Mouse (Mus musculus) A20 (cell line): Measurements from ENCODE around the gene Pfkl.

ENCODE experiments used
- DNase-seq: peaks from one replicate; pipeline ENCODE4 v3.0.0-alpha.2; 2011; ENCODE audit warnings: low read depth, low spot score

The Pfkl gene

DNA sequence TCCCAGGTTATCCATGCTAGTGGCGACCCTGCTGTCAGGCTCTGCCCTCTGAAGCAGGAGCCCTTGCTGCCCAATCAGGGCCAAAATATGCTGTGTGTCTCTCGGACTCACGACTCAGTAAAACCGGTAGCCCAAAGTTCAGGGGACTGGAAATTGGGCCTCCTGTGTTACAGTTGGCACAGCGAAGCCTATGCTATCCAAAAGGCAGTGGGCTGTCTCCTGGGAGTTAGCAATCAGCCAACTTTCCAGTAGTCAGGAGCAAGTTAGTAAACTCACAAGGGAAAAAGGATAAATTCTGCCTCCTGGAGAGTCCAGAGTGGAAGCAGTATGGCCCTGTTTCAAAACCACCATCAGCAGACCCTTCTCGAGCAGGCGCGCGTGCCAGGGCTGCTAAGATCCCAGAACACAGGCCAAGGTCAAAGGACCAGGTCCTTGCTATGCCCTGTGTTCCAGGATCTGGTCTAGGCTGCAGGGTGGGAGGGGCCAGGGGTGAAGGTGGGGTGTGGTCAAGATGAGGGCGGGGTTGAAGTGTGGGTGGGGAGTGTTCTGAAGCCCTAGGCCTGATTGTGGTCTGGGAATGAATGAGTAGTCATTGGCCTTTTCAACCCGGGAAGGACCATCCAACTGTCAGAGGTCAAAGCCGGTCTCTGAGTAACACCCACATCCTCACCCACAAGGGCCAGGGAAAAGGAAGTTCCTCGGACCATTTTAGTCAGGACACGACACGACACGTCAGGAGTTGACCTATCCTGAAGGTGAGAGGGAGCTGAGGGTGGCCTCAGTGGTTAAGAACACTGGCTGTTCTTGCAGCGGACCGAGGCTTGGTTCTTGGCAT is 3.0 kb upstream of the Pfkl start:
- DNase-seq, result no peak

DNA sequence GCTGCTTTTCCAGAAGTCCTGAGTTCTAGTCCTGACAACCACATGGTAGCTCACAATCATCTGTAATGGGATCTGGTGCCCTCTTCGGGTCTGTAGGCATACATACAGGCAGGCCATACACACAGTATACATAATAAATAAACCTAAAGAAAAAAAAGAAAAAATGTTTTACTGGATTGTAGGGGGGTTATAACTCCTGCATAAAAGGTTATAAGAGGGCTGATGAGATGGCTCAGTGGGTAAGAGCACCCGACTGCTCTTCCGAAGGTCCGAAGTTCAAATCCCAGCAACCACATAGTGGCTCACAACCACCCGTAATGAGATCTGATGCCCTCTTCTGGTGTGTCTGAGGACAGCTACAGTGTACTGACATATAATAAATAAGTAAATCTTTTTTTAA is 1.2 kb upstream of the Pfkl start:
- peak; percentile 42 for DNase-seq

DNA sequence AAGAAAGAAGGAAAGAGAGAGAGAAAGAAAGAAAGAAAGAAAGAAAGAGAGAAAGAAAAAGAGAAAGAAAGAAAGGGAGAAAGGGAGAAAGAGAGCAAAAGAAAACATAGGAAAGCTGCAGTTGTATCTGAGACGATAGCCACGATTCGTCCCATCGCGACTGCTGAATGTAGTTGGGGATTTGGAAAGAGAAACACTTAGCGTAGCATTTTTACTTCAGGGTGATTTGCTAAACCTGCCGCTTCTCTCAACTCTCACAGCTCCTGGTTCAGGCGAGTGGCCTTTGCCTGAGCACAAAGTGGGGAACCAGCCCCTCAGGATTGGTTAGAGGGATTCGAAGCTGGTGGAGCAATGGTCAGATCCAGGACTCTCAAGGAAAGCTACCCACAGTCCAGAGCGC is 452 bp upstream of the Pfkl start:
- DNase-seq, result peak; percentile 49

DNA sequence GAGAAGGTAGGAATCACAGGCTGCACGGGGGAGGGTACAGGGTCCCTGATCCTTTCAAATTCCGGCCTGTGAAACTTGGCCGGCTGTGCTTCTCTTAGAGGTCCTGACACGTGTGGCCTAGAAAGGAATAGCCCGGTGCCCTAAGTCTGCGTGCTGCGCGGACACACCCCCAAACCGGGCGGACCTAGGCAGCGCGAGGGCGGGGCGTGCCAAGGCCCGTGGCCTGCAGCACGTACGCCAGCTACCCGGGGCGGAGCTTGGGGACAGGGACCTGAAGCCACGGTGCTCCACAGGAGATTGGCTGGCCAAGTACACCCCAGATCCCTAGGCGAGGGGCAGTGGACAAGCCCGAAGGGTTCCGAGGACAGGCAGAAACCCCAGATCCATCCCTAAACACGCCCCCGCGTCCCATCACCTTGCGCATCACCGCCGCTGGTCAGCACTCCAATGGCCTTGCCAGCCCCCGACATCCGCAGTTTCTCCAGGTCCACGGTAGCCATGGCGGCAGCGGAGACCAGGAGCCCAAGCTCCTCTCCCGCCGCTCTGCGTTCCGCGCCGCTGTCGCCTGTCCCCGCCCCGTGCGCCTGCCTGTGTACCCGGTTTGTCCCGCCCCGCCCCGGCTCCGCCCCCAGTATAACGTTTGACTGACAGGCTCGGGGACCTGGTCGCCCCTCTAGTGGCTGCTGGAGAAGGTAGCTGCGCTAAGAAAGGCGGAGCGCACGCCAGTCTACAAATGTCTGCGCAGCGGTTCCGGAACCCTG is 519 bp downstream of the Pfkl start:
- peak; percentile 98 for DNase-seq

DNA sequence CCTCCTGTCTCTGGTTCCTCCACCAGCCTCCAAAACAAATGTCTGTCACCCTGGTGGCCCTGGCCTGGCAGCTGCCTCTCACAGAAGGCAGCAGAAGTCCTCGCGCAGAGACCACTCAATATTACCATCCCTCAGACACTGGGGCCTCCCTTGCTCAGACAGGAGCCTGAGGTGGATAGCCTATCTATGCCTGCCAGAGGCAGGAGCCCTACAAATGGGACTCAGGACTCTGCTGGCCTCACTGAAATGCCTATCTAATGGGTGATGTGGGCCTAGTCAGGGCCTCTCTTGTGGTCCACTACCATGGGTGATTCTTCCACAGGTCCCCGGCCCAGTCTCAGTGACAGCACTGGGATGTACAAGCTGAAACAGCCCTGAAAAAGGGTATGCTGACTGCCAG is 1.7 kb downstream of the Pfkl start:
- DNase-seq, result no peak

DNA sequence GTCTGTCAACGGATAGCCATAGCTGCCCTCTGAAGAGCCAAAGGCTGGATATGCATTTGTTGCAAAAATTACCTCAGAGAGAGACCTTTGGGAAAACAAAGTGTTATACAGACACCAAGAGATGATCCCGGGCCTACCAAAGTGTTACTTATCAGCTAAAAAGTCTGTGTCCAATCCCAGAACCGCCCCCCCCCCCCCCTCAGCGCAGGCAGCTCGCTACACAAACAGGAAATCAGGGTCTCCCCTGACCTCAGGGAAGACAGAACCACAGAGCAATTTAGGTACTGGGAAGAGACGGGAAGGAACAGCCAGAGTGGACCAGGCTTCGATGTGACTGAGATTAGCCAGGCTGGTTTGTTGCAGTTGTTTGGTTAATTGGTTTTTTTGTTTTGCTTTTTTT is 2.7 kb downstream of the Pfkl start:
- DNase-seq, result no peak

DNA sequence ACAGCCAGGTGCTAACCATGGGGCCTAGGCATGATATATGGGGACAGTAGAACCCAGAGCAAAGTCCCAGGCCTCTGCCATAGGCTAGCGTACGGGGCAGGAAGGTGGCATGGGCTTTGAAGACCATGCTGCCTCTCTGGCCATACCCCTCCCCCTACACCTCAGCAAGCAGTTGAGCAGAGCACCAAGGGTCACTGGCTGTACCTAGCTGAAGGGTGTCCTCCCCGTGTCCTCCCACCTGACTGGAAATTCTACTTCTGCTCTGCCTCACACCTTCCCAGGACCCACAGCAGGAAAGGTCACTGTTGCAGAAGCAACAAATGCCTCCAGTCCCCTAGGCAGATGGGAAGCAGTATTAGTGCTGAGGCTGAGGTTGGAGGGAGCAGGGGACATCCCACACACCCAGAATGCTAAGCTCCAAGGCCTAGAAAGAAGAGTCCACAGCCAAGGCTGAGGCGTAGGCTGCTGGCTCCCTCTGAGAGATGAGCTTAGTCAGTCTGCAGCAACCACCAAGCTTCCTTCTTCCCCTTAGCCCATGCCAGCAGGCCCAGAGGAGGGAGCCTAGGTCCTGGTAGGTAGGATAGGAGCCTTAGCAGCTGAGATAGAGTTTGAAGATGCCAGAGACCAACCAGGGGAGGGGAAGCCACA is 4.0 kb downstream of the Pfkl start:
- no peak for DNase-seq

DNA sequence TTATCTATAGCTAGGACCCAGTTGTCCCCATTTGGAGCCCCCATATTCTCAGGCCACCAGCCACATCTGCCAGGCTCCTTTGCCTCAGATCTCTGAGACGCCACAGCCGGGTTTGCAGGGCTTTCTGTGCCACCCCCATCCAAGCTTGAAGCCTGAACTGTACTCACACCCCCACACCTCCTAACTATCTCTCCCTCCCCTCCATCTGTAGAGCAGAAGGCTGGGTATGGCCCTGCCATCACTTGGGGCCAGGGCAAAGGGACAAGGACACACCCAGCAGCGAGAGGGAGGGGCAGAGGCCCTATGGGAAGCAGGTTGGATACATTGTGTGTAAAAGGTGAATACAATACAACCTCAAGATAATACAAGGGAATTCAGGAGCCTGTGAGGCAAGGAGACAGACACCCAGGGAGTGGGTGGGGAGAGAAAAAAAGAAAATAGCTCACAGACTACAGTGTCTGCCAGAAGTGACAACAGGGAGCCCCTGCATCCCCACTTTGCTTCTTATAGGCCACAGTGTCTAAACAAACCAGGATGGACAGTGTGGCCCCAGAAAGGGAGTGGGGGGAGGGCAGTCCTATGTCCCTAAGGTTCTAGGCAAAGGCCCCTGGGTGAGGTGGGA is 5.3 kb downstream of the Pfkl start:
- no peak for DNase-seq

DNA sequence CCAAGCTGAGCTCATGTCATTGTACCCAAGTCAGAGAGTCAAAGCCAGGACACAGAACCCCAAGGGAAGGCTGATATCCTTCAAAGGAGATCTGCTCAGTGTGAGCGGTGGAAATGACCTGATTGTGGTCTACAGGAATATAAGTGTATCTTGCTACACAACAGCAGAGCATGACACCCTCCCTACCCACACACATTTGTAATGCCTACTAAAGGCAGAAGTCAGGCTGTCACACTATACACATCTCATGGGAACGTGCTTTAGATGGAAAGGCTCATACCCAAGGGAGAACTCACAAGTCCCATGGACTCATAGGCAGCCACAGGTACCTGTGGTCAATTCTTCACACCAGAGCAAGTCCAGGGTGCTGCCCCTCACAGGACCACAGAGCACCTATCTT is 7.6 kb downstream of the Pfkl start:
- no peak for DNase-seq

DNA sequence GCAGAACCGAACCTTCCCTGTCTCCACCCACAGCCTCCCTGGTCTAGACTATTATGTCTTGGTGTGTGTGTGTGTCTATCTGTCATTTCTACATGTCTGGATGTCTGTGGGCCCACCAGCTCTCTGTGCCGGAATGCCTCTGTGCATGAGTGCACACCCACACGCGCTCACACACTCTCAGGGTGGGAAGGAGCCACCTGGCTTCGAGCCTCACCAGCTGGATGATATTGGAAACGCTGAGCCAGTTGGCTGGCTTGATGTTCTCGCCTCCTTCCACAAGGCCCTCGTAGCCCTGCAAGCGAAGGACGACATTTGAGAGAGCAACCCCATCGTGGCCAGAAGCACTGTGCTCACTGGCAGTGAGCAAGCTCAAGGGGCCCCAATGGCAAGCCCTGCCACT is 8.1 kb downstream of the Pfkl start:
- DNase-seq, result no peak

DNA sequence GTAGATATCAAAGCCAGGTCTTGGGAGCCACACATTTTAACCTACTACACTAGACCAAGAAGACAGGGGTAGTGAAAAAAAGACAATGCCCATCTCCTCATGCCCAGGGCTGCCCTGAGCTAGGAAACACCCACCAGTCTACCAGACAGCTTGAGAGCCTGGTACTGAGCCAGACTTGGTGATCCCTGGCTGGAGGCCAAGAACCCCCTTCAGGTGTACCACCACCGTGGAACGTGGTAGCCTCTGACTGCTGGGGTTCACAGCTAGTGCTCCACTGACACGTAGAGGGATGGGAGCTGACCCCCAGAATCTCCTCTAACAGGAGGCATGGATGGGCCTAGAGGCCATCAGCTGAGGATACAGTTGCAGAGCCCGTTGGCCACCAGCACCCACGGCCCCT is 9.7 kb downstream of the Pfkl start:
- no peak for DNase-seq

DNA sequence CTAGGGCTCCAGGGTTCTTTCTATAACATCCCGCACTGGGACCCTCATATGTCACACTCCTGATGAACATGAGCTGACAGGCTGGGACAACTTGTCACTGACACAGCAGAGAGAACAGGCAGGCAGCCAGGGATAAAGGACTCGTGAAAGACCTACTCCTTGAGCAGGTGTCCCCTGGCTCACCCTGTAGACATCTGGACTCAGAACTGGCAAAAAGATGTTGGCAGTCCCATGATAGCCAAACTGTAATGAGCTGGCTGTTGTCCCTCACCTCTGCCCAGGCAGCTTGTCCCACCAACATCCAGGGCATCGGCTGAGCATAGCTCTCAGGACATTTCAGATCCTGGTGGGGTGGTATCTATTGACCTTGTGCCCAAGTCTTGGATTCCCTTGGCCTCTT is 14.2 kb downstream of the Pfkl start:
- DNase-seq, result no peak

DNA sequence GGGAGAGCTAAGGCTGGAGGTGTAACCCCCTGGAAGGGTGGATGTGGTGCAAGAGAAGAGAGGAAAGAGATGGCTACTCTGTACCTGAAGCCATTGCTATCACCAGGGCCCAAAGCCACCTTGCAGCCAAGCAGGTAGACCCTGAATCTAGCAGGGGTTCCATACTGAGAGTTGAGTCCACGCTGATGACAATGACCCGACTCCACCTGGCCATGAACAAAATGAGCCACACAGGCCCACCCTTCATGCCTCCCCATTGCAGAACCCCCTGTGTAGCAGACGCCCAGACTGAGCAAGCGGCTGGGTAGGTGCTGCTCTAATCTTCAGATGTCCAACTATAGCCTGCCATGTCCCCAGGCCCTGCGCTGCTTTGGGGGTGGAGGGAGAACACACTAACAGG is 24.1 kb downstream of the Pfkl start:
- peak; percentile 30 for DNase-seq

DNA sequence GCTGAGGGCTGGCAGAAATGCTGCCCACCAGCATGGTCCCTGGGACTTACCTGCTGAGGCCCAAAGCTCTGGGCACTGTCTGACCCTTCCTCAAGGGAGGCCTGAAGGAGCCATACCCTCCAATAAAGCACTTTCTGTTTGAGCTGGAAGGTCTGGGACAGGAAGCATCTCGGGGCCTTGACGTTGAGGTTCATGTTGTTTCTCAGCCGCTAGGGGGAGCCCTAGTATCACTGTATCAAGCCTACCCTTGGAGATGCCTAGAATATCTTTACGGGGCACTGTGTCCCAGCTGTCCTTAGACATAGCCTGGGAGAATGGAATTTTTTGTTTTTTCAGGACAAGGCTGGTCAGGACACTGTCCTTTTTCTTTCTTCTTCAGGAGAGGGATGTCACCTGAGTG is 25.2 kb downstream of the Pfkl start:
- peak; percentile 85 for DNase-seq

DNA sequence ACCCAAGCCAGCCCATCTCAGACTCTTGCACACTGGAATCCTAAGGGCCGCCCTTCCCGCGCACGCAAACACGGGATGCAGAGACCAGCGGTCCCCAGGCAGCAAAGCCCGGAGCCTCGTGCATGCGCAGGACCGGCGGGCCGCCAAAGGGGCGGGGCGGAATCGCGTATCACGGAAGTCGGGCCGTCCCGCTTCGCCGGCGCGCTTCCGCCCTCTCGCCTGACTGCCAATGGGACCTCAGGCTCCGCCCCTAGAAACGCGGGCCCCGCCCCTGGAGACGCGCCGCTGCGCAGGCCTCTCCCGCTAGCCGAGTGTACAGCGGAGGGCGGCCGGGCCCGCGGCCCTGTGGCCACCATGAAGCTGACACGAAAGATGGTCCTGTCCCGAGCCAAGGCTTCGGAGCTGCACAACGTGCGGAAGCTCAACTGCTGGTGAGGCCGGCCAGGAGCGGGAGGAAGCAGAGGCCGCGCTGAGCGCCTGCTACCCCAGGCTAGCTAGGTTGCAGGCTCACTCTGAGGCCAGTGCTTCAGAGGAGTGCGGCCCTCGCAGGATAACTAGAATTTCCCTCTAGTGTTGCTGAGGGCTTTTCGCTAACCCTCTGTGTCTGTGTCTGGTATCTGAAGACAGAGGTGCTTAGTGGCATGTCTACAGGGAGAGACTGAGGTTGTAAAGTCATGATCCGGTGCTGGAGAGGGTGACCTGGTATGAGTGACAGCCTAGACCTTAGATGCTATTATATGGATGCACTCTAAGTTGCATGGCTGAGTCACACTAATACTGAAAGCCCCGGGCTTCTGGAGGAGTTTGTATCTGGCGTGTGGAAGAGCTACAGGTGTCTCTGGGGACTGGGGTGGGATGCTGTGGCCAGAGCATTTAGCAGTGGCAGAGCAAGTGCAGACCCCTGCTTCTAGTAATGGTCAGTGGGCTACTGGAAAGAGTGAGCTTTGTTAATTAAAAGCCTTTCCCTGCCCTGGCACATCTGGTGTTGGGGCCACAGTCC is 31.2 kb downstream of the Pfkl start, which contains the start of gene 1810043G02Rik:
1810043G02Rik (plus strand) TSS at position 174 of the 1,000 bp plus-strand sequence.
- DNase-seq, result peak; percentile 98

DNA sequence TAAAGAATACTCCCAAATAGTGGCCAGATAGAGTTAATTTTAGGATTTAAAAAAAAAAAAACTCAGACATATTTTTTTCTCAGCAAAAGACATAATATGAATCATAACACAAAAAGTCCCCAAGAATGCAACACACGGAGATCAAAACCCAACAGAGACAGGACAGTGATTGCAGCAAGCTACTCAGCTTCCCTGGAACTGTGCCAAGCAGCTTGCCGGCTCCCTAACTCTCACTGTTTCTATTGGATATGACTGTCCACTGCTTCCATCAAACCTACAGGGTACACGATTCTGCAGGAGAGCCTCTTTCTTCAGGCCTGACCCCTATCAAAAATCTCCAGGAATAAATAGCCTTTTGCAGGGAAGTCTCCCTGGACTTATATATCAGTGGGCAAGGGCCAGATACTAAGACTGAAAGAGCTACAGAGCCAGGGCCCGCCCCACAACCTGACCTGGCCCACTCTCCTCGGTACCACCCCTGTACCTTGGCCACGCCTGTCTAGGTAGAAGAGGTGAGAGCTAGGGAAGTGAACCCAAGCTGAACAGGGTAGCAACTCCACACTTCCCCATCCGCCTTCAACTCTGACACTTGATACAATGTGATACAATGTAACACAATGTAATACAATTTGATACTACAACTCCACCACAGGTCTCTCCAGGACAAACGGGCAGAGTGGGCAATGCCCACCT is 33.3 kb downstream of the Pfkl start:
- DNase-seq, result peak; percentile 40

DNA sequence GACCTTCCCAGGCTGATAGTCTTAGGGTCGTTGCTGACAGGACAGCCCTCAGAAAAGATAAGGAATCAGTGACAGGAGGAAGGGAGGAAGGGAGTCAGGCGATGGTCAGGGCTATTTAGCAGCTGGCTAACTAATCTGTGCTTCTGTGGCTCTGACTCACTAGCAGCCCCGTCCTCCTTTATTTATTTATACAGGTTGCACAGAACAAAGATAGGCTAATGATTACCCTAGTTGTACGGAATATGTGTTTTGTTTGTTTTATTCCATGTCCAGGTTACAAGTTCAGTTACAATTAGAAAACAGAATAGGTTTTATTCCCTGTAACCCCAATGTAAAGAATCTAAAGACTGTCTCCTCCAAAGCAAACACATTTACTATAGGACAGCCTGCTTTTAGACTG is 34.2 kb downstream of the Pfkl start:
- DNase-seq, result no peak

DNA sequence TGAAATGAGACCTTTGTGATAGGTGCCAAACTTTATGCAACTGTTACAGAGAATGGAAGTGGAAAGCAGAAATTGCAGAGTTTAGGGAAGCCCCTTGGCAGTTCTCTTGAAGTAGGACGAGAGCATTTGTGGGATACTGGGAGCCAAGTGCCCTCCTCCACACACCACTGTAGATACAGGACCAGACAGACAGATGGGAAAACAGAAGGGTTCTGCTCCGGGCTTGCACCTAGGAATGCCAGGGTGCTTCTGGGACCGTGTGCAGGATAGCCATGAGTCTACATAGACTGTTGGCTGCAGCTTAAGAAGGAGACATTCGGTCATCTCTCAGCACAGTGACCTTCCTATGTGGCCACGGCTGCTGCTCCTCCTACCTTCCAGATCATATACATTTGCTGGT is 35.1 kb downstream of the Pfkl start:
- DNase-seq, result no peak

DNA sequence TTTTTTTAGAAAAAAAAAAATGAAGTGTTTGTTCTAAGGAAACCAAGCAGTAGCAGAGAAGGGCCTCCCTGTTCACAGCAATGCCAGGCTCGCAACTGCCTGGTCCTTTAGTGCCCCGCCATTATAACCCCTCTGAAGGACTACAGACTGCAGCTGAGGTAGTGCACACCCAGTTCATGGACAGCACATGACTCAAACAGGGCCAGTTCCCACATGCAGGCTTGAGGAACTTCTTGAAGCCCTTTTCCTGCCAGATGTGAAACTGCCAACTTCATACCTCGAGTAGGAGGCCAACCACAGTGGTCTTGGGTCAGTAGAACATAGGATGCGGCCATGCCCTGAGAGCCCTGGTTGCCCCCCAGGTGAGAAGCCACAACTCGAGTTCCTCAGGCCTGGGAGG is 35.6 kb downstream of the Pfkl start:
- no peak for DNase-seq
